ENCODE assay signal across 23 mouse cellular contexts in genomic region chr11:86553525-86553924, GRCm38 (mm10).
"Had no signal": no experiment of that assay in that cellular context is flagged by ENCODE, and none has a peak within 500 bp of the region (broad histone marks: within the 10 kb centered on the region; RNA-seq: fewer than 3 reads in every experiment).

No protein-coding gene starts in this region.

- H3K27me3 ChIP-seq: heart, embryonic 13.5 days; heart, embryonic 15.5 days; hindbrain, embryonic 12.5 days; intestine, embryonic 15.5 days; limb, embryonic 12.5 days; liver, embryonic 12.5 days had no signal

- DNase-seq: gastrocnemius, postnatal 10 days; gastrocnemius, postnatal 25 days; heart, adult 2 months; heart, postnatal 14 days; heart, postnatal 4 days; kidney, adult 18-20 months; kidney, adult 8-10 months; kidney, postnatal 10 days; kidney, postnatal 25 days; kidney, postnatal 4 days had no signal

- H3K27ac ChIP-seq: heart, adult 2 months; heart, embryonic 13.5 days; heart, embryonic 15.5 days; hindbrain, embryonic 10.5 days; hindbrain, embryonic 12.5 days; hindbrain, embryonic 14.5 days; intestine, embryonic 15.5 days; layer of hippocampus, adult 2 months; left cerebral cortex, adult 2 months; limb, embryonic 10.5 days; limb, embryonic 12.5 days; liver, embryonic 12.5 days; liver, embryonic 14.5 days had no signal

- H3K9ac ChIP-seq: heart, embryonic 13.5 days; heart, embryonic 15.5 days; hindbrain, embryonic 12.5 days; hindbrain, embryonic 14.5 days; intestine, embryonic 15.5 days; limb, embryonic 12.5 days; liver, embryonic 12.5 days; liver, embryonic 14.5 days had no signal

- H3K9me3 ChIP-seq: heart, embryonic 13.5 days; heart, embryonic 15.5 days; hindbrain, embryonic 10.5 days; hindbrain, embryonic 12.5 days; intestine, embryonic 15.5 days; limb, embryonic 10.5 days; limb, embryonic 12.5 days; liver, embryonic 12.5 days had no signal

- H3K4me1 ChIP-seq: heart, embryonic 13.5 days; hindbrain, embryonic 10.5 days; hindbrain, embryonic 12.5 days; intestine, embryonic 15.5 days; limb, embryonic 10.5 days; limb, embryonic 12.5 days; liver, embryonic 12.5 days had no signal

- H3K4me3 ChIP-seq: heart, adult 2 months; heart, embryonic 13.5 days; heart, embryonic 15.5 days; hindbrain, embryonic 10.5 days; hindbrain, embryonic 12.5 days; intestine, embryonic 15.5 days; layer of hippocampus, adult 2 months; left cerebral cortex, adult 2 months; limb, embryonic 10.5 days; limb, embryonic 12.5 days; liver, embryonic 12.5 days had no signal

- H3K4me2 ChIP-seq: heart, embryonic 11.5 days; heart, embryonic 13.5 days; heart, embryonic 15.5 days; hindbrain, embryonic 12.5 days; hindbrain, embryonic 14.5 days; intestine, embryonic 15.5 days; limb, embryonic 12.5 days; liver, embryonic 12.5 days had no signal
